Mouse (Mus musculus) liver, embryonic 14.5 days (tissue): Measurements from ENCODE around the gene Larp1.

Experiments used
- CTCF ChIP-seq: IDR thresholded peaks from 2 replicates; pipeline ENCODE4 v1.5.1; 2016; ENCODE audit warnings: antibody characterized with exemption, low read depth, control low read depth
- EP300 ChIP-seq: IDR thresholded peaks from 2 replicates; pipeline ENCODE4 v1.6.1; 2016; ENCODE audit warnings: antibody characterized with exemption, low read depth

- no peak for TF ChIP-seq CTCF
- no peak for TF ChIP-seq EP300
Observed at GRCm38 (mm10) chr11:58081716-58082115, 72.9 kb downstream of the Larp1 start.
